Mouse (Mus musculus): Measurements from ENCODE around the gene Plcb2.

Plcb2 gene

GRCm38 (mm10) chr2:118755407-118755806 is 27.2 kb upstream of the Plcb2 start:
- Histone ChIP-seq H3K36me3 (ENCODE audit: insufficient read depth, low read length) (no peaks in the 10 kb centered on the region), H3K9me3 (ENCODE audit: low read length) (no peaks in the 10 kb centered on the region), H3K27me3 (ENCODE audit: insufficient read depth, low read length) (peaks cover 90% of the 10 kb centered on the region), H3K4me3 (replicated peaks; ENCODE audit: low read length) (no peak overlapping the region), H3K4me1 (replicated peaks; ENCODE audit: low read depth, low read length) (peaks cover 36% of the 10 kb centered on the region)
- TF ChIP-seq NANOG (IDR thresholded peaks at IDR 0.05; ENCODE audit: borderline replicate concordance, low read length), result no peak
- TF ChIP-seq POU5F1 (IDR thresholded peaks at IDR 0.05; ENCODE audit: borderline replicate concordance, low read length), result no peak

- no peaks in the 10 kb centered on the region for H3K36me3 ChIP-seq (ENCODE audit: insufficient read depth, low read length)
- no peak overlapping the region for H3K4me3 ChIP-seq (replicated peaks; ENCODE audit: low read length)
- H3K27me3 ChIP-seq (ENCODE audit: insufficient read depth, low read length), result peaks cover 92% of the 10 kb centered on the region
- H3K9me3 ChIP-seq (ENCODE audit: low read length), result no peaks in the 10 kb centered on the region
- TF ChIP-seq NANOG (IDR thresholded peaks at IDR 0.05; ENCODE audit: borderline replicate concordance, low read length), result no peak
- TF ChIP-seq CTCF (conservative IDR thresholded peaks at IDR 0.05; ENCODE audit: low read length), result no peak
- TF ChIP-seq POU5F1 (IDR thresholded peaks at IDR 0.05; ENCODE audit: borderline replicate concordance, low read length), result no peak
- H3K4me1 ChIP-seq (replicated peaks; ENCODE audit: low read depth, low read length), result peaks cover 42% of the 10 kb centered on the region
These were observed 25.9 kb upstream of the Plcb2 start for GRCm38 (mm10) chr2:118754143-118754542.

GRCm38 (mm10) chr2:118752792-118753108 is 24.5 kb upstream of the Plcb2 start:
- peaks cover 92% of the 10 kb centered on the region for H3K27me3 ChIP-seq (ENCODE audit: insufficient read depth, low read length)
- H3K36me3 ChIP-seq (ENCODE audit: insufficient read depth, low read length), result no peaks in the 10 kb centered on the region
- TF ChIP-seq CTCF (conservative IDR thresholded peaks at IDR 0.05; ENCODE audit: low read length), result no peak
- TF ChIP-seq POU5F1 (IDR thresholded peaks at IDR 0.05; ENCODE audit: borderline replicate concordance, low read length), result no peak
- TF ChIP-seq NANOG (IDR thresholded peaks at IDR 0.05; ENCODE audit: borderline replicate concordance, low read length), result no peak
- H3K4me3 ChIP-seq (replicated peaks; ENCODE audit: low read length), result no peak overlapping the region
- H3K4me1 ChIP-seq (replicated peaks; ENCODE audit: low read depth, low read length), result peaks cover 38% of the 10 kb centered on the region
- no peaks in the 10 kb centered on the region for H3K9me3 ChIP-seq (ENCODE audit: low read length)

- H3K9me3 ChIP-seq (ENCODE audit: low read length), result no peaks in the 10 kb centered on the region
- peaks cover 92% of the 10 kb centered on the region for H3K27me3 ChIP-seq (ENCODE audit: insufficient read depth, low read length)
- TF ChIP-seq NANOG (IDR thresholded peaks at IDR 0.05; ENCODE audit: borderline replicate concordance, low read length) (no peak), POU5F1 (IDR thresholded peaks at IDR 0.05; ENCODE audit: borderline replicate concordance, low read length) (no peak)
- no peaks in the 10 kb centered on the region for H3K36me3 ChIP-seq (ENCODE audit: insufficient read depth, low read length)
- peaks cover 32% of the 10 kb centered on the region for H3K4me1 ChIP-seq (replicated peaks; ENCODE audit: low read depth, low read length)
- H3K4me3 ChIP-seq (replicated peaks; ENCODE audit: low read length), result no peak overlapping the region
These were observed 23.9 kb upstream of the Plcb2 start for GRCm38 (mm10) chr2:118751896-118752791.

GRCm38 (mm10) chr2:118750476-118750875 is 22.2 kb upstream of the Plcb2 start:
- TF ChIP-seq POU5F1 (IDR thresholded peaks at IDR 0.05; ENCODE audit: borderline replicate concordance, low read length) (no peak), CTCF (conservative IDR thresholded peaks at IDR 0.05; ENCODE audit: low read length) (no peak), NANOG (IDR thresholded peaks at IDR 0.05; ENCODE audit: borderline replicate concordance, low read length) (no peak)
- Histone ChIP-seq H3K27me3 (ENCODE audit: insufficient read depth, low read length) (peaks cover 88% of the 10 kb centered on the region), H3K9me3 (ENCODE audit: low read length) (no peaks in the 10 kb centered on the region), H3K4me1 (replicated peaks; ENCODE audit: low read depth, low read length) (peaks cover 35% of the 10 kb centered on the region), H3K4me3 (replicated peaks; ENCODE audit: low read length) (no peak overlapping the region), H3K36me3 (ENCODE audit: insufficient read depth, low read length) (no peaks in the 10 kb centered on the region)

- Histone ChIP-seq H3K36me3 (ENCODE audit: insufficient read depth, low read length) (no peaks in the 10 kb centered on the region), H3K27me3 (ENCODE audit: insufficient read depth, low read length) (peaks cover 88% of the 10 kb centered on the region), H3K9me3 (ENCODE audit: low read length) (no peaks in the 10 kb centered on the region), H3K4me3 (replicated peaks; ENCODE audit: low read length) (no peak overlapping the region), H3K4me1 (replicated peaks; ENCODE audit: low read depth, low read length) (peaks cover 43% of the 10 kb centered on the region)
- TF ChIP-seq POU5F1 (IDR thresholded peaks at IDR 0.05; ENCODE audit: borderline replicate concordance, low read length) (no peak), CTCF (conservative IDR thresholded peaks at IDR 0.05; ENCODE audit: low read length) (no peak; the same call in 1 of the 2 replicates), NANOG (IDR thresholded peaks at IDR 0.05; ENCODE audit: borderline replicate concordance, low read length) (no peak)
These were observed 21.2 kb upstream of the Plcb2 start for GRCm38 (mm10) chr2:118749341-118749884.

- Histone ChIP-seq H3K9me3 (ENCODE audit: low read length) (no peaks in the 10 kb centered on the region), H3K4me3 (replicated peaks; ENCODE audit: low read length) (no peak overlapping the region), H3K27me3 (ENCODE audit: insufficient read depth, low read length) (peaks cover 90% of the 10 kb centered on the region), H3K36me3 (ENCODE audit: insufficient read depth, low read length) (no peaks in the 10 kb centered on the region), H3K4me1 (replicated peaks; ENCODE audit: low read depth, low read length) (peaks cover 41% of the 10 kb centered on the region)
- TF ChIP-seq POU5F1 (IDR thresholded peaks at IDR 0.05; ENCODE audit: borderline replicate concordance, low read length), result no peak
- TF ChIP-seq NANOG (IDR thresholded peaks at IDR 0.05; ENCODE audit: borderline replicate concordance, low read length), result no peak
- no peak for TF ChIP-seq CTCF (conservative IDR thresholded peaks at IDR 0.05; ENCODE audit: low read length)
These were observed 19.2 kb upstream of the Plcb2 start for GRCm38 (mm10) chr2:118747301-118747960.
